In genomic region chr2:13199713-13200112, GRCm38 (mm10) we compare ENCODE assay signal across 16 mouse cellular contexts.
DNase-seq lines count a peak whose midpoint lies in the region; ATAC-seq lines count a peak whose summit lies in the region.
"Had no signal": no experiment of that assay in that cellular context is flagged by ENCODE, and none has a peak within 500 bp of the region (broad histone marks: within the 10 kb centered on the region; RNA-seq: fewer than 3 reads in every experiment).

No protein-coding gene starts in this region.

- DNase-seq in heart, adult 11 months = peak; percentile 44
- DNase-seq in heart, postnatal 36 days = no peak
- DNase-seq in right cerebral cortex, adult 2 months (ENCODE audit: low spot score in 2 of 2) = peak; percentile 32 to 39
- no peak for DNase-seq in right cerebral cortex, postnatal 14 days
- DNase-seq in right cerebral cortex, postnatal 25 days = peak; percentile 34
- no peak for DNase-seq in ovary, adult 18-20 months (ENCODE audit: low spot score)
- DNase-seq: adrenal gland, postnatal 14 days; cerebellum, adult 2 months; cerebellum, postnatal 10 days; embryo, embryonic 11 days; gastrocnemius, adult 2 months; gastrocnemius, postnatal 25 days; heart, postnatal 4 days had no signal

- intact Hi-C loops in heart, postnatal 36 days (cut with DNase I) = no loop called here

- no peak for ATAC-seq in megakaryocyte-erythroid progenitor cell, adult 5-6 weeks (replicated peaks; ENCODE audit: low FRiP score, low TSS enrichment, poor library complexity, severe bottlenecking)
- ATAC-seq: forebrain, embryonic 14.5 days; hindbrain, embryonic 16.5 days had no signal

Comparison
In these comparisons a context has a peak if more than half of its experiments do, and no peak if none do; other contexts are left out.
1. DNase-seq: peak in heart, adult 11 months (single experiment), right cerebral cortex, adult 2 months (2 of 2) and right cerebral cortex, postnatal 25 days (single experiment); none in heart, postnatal 36 days (0 of 2), right cerebral cortex, postnatal 14 days (single experiment) and ovary, adult 18-20 months (single experiment).